Mouse (Mus musculus) gastrocnemius, adult 18-20 months (tissue): ENCODE data around the gene Zfpm1. TPM values are rescaled to one million over a fixed set of nuclear protein-coding genes. Genes with fewer than 3 reads are reported as not detected.

ENCODE experiments used
- DNase-seq: peaks from one replicate; pipeline ENCODE4 v3.0.0; 2021; ENCODE audit warnings: low spot score
- total RNA-seq, 2 experiments: library from RNA; stranded (reverse); gene quantifications; 2 replicates each; pipeline ENCODE4 v1.2.3; 2021

Zfpm1 gene
- total RNA-seq, 2 experiments from 2014 or later, result 6.6 to 7.5 TPM

DNA sequence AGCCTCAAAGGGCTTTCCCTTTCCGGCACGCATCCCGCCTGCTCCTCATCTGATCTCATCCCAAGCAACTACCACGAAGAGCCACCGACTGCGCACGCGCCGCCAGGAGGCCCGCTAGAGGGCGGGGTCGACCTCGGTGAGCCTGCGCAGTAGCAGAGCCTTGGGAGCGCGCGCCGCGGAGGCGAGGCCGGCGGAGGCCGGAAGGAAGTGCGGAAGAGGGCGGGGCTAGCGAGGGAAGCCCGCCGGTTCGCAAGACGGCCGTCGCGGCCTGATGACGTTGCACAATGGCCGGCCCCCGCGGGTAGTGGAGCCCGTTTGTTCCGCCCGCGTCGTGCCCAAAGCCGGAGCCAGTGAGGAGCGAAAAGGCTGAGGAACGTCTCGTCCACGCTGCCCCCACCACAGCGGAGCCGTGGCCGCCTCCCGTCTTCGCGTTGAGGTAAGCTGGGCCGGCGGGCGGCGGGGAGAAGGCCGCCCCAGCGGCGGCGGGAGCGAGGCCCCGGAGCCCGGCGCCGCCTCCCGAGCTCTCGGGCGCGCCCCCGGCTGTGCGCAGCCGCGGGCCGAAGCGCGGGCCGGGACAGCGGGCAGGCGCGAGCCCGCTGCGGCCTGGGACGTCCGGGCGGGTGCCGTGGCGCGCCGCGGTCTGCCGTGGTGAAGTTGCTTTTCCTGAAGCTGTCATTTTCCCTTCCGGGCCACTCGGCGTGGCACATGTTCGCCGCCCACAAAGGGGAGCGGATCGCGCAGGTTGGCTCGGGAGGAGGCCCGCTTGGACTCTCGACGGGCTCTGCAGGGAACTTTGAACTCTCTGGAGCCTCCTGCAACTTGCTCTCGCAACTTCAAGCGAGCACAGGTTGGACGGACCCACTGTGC is 94.7 kb downstream of the Zfpm1 start, which contains the start of gene Zc3h18:
Zc3h18 (plus strand) TSS at position 245 of the 867 bp plus-strand sequence.
- DNase-seq, result peak; percentile 99

DNA sequence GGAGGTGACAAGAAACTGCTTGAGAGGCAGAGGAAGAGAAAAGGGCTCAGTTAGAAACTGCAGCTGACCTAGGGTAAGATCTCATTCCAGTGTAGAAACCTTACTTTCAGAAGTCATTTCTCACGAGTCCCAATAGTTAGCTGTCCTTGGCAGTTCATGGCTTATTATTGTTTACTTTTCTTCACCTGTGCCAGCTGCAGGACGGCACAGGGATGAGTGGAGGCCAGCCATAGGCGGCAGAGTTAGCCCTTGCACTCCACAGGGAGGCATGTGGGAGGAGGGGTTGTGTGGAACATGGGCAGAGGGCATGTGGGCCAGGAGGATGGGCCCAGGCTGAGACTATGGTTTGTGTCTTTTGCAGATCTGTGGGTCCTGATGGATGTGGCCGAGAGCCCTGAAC is 101.1 kb downstream of the Zfpm1 start:
- DNase-seq, result no peak

Other genes with a start within 250 kb of the Zfpm1 start
- not detected for gene Trhr2, start 78.6 kb downstream of the Zfpm1 start, total RNA-seq
- gene Zc3h18, start 94.5 kb downstream of the Zfpm1 start, total RNA-seq, result 10 to 100 TPM; 26.5 to 27.9 TPM
- gene Il17c, start 139.9 kb downstream of the Zfpm1 start, total RNA-seq, result not detected
- gene Cyba, start 150.8 kb downstream of the Zfpm1 start, total RNA-seq, result 1 to 10 TPM; 4.5 to 8.6 TPM
- gene Mvd, start 161.3 kb downstream of the Zfpm1 start, total RNA-seq, result 1 to 10 TPM; 3.9 to 5.6 TPM
- 10 to 100 TPM in 1 of 2 experiments, 1 to 10 TPM in 1; 5.7 to 14.7 TPM for gene Snai3, start 178.6 kb downstream of the Zfpm1 start, total RNA-seq
- gene Rnf166, start 193.9 kb downstream of the Zfpm1 start, total RNA-seq, result 10 to 100 TPM; 35.0 to 37.7 TPM
- gene Ctu2, start 194.0 kb downstream of the Zfpm1 start, total RNA-seq, result 1 to 10 TPM; 6.3 to 7.6 TPM